Mouse (Mus musculus) forelimb bud, embryonic 11.5 days (tissue): ENCODE data around the gene Zar1l.

ENCODE experiments used
- DNase-seq: peaks from one replicate; pipeline ENCODE4 v3.0.0-alpha.2; 2012; ENCODE audit warnings: low read depth, low spot score

Gene Zar1l

GRCm38 (mm10) chr5:150485198-150485597, 32.8 kb downstream of the Zar1l start:
- peak; percentile 72 for DNase-seq

- no peak for DNase-seq
Measured at GRCm38 (mm10) chr5:150478612-150479011, 39.4 kb downstream of the Zar1l start.

- DNase-seq = no peak
Measured at GRCm38 (mm10) chr5:150477364-150477763, 40.6 kb downstream of the Zar1l start.

GRCm38 (mm10) chr5:150468431-150468830, 49.5 kb downstream of the Zar1l start:
- no peak for DNase-seq

GRCm38 (mm10) chr5:150466132-150466531, 51.8 kb downstream of the Zar1l start:
- DNase-seq = no peak

GRCm38 (mm10) chr5:150465218-150465617, 52.7 kb downstream of the Zar1l start:
- no peak for DNase-seq

- no peak for DNase-seq
Measured at GRCm38 (mm10) chr5:150464721-150465120, 53.2 kb downstream of the Zar1l start.

- no peak for DNase-seq
Measured at GRCm38 (mm10) chr5:150459801-150460200, 58.2 kb downstream of the Zar1l start.

- peak; percentile 54 for DNase-seq
Measured at GRCm38 (mm10) chr5:150457904-150458739, 59.8 kb downstream of the Zar1l start.

- no peak for DNase-seq
Measured at GRCm38 (mm10) chr5:150457165-150457903, 60.6 kb downstream of the Zar1l start.
